Mouse (Mus musculus) ovary, postnatal 14 days (tissue): Measurements from ENCODE around the gene Foxs1.

Experiments
- DNase-seq: peaks from one replicate; pipeline ENCODE4 v3.0.0; 2022; ENCODE audit warnings: low spot score

Gene Foxs1

GRCm38 (mm10) chr2:152903586-152903985 is 29.4 kb downstream of the Foxs1 start:
- DNase-seq, result no peak

GRCm38 (mm10) chr2:152902658-152903057 is 30.4 kb downstream of the Foxs1 start:
- DNase-seq, result no peak

GRCm38 (mm10) chr2:152901296-152901695 is 31.7 kb downstream of the Foxs1 start:
- DNase-seq, result no peak

- DNase-seq, result no peak
Measured at GRCm38 (mm10) chr2:152899011-152899410, 34.0 kb downstream of the Foxs1 start.

DNA sequence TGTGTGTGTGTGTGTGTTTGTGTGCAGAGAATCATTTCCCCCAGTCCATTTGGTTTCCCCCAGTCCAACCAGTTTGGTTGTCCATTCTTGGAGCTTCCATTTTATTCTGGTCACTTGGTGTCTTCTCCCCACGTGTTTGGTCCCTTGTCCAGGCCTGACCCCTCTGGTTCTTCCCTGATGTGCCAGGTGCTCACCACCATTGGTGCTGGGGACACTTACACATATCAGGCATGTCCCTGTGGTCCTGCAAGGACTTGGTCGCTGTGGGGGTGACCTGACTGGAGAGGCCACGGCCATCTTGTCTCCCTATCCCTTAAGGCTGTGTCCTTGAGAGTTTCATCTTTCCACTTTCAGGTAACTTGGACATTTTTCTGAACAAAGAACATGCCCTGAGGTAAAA is 36.1 kb downstream of the Foxs1 start:
- DNase-seq, result no peak

DNA sequence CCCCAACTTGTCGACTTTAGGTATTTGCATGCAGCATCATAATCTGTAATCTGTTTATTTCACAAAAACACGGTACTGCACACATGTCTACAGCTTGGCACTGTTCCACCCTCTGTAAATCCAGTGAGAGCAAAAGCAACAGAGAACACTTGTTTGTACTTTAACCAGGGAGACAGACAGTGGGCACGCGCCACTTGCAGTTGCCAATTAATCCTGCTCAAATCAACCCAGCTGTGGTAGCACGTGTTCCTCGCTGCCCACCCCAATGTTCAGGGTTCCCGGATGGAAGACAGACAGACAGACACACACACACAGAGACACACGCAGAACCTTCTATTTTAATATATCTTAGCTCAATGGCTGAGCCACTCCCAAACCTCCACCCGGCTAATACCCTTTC is 37.2 kb downstream of the Foxs1 start:
- DNase-seq, result no peak

- no peak for DNase-seq
Measured at GRCm38 (mm10) chr2:152888774-152889173, 44.2 kb downstream of the Foxs1 start.

DNA sequence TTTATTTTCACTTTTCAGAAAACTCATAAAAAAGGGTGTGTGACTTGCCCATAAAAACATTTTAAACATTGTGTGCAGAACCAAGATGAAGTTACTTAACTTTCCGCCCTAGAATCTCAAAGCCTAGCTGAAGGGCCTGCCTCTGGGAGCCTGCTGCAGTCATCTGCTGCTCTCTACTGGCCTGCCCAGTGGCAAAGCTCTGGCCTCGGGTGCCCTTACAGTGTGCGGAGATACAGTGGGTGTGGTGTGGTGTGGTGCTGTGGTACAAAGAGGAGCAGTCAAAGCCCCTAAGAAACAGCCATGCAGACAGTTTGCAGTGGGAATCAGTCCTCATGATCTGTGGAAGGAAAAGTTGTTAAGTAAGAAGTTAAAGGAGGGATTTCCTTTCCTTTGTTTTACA is 45.8 kb downstream of the Foxs1 start:
- DNase-seq, result no peak

DNA sequence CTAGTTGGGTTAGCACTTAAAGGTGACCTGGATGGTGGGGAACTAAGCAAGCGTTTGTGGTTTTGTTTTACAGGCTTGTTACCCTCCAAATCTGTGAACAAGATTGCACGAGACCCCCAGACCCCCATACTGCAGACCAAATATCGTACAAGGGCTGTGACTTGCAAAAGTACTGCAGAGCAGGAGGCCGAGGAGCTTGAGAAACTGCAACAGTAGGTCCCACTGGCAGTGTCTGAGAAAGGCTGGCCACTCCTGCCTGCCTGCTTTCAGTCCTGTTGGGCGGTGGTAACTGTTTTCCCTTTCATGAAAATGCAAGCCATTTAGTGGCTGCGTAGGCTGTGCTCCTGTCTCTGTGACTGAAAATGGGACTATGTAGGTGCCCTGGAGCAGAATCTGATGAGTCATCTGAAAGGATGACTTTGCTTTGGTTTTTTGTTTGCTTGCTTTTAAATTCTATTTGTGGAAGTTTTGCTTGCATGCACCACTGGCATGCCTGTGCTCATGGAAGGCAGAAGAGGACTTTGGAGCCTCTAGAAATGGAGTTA is 48.8 kb downstream of the Foxs1 start:
- no peak for DNase-seq
